Mouse (Mus musculus) myocyte (in vitro differentiated cells): Measurements from ENCODE around the gene Rere.

ENCODE experiments used
- POLR2A ChIP-seq: IDR thresholded peaks from one replicate; pipeline ENCODE4 v1.6.1; 2011; ENCODE audit warnings: low read depth, mild to moderate bottlenecking, control low read depth, moderate library complexity; ENCODE audit not compliant: insufficient read length
- USF1 ChIP-seq: IDR thresholded peaks from one replicate; pipeline ENCODE4 v1.6.1; 2011; ENCODE audit warnings: low read depth, mild to moderate bottlenecking, control low read depth, moderate library complexity

DNA sequence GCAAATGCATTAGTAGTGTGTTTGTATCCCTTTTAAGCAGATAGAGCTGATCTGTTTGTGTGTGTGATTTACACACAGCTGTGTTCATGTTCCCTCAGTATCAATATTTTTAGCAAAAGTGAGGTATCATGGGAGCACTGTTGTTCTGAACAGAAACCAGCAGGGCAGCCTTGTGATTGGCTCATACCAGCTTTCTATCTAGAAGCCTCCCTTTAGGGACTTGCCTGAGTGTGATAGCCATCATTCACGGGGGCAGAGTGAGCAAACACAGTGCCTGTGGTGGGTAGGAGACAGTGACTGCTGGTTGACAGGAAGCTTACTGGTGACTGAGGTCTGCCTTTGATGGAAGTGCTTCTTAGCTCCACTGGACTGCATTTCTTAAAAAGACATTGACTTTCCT is 276.5 kb downstream of the Rere start:
- no peak for TF ChIP-seq POLR2A
- no peak for TF ChIP-seq USF1
